Mouse (Mus musculus) layer of hippocampus, postnatal 10 days (tissue): Measurements from ENCODE around the gene Gm20388. TPM values are rescaled to one million over a fixed set of nuclear protein-coding genes. Genes with fewer than 3 reads are reported as not detected.
A peak's percentile ranks its signal among the peaks of the same experiment; 100 is the strongest.

Experiments
- DNase-seq, 2 experiments: peaks; one replicate each; pipeline ENCODE4 v3.0.0; 2021; ENCODE audit warnings: low spot score in 2 of 2
- total RNA-seq, 2 experiments: library from RNA; stranded (reverse); gene quantifications; 2 replicates each; pipeline ENCODE4 v1.2.3; 2021

The Gm20388 gene
- total RNA-seq, 2 experiments from 2014 or later, result not detected

- no peak for DNase-seq
Observed at GRCm38 (mm10) chr8:120190107-120190809, 279.6 kb downstream of the Gm20388 start.

DNA sequence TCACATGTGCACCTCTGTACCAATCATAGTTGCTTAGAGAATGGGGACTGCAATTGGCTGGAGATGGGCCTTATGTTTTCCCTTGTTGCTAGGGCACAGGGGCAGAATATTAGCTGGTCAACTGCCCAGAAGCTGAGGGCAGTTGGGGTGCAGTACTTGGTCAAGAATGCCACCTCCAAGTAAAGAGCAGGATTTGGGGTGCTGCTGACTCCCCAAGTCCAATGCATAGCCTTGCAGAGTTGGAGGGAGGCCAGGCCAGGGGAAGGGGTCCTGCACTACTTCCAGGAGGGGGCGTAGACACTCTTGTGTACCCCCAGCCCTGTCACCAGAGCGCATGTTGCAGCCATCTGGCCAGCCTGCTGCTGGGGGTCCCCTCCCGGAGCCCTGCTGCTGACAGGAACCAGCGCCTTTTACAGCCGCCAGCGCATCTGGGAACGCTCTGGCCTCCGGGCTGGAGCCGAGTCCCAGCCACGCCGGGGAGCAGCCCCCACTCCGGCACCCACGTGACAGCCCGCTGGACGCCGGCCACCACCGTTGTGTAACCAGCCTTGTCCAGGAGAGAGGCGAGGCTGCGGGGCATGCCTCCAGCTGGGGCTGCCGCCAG is 280.3 kb downstream of the Gm20388 start:
- peak; percentile 86 to 91 for DNase-seq

- DNase-seq, result no peak
Observed at GRCm38 (mm10) chr8:120191633-120192032, 281.0 kb downstream of the Gm20388 start.

DNA sequence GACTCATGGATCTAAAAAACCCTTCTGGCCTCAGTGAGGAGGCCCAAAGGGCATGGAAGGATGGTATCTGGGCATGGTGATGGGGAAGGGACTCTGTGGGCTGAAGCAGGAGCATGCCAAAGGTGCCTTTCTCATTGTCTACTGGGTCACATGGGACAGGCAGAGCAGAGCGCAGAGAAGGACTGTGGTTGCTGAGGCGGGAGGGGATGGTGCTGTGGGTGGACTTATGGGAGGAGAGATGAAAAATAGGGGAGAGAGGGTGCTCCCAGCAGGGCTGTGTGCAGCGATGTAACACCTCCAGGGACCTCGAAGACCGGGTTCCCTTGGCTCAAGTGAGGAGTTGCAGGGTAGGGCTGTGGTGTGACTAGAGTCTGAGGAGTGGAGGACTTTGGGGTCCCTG is 281.5 kb downstream of the Gm20388 start:
- DNase-seq, result no peak

DNA sequence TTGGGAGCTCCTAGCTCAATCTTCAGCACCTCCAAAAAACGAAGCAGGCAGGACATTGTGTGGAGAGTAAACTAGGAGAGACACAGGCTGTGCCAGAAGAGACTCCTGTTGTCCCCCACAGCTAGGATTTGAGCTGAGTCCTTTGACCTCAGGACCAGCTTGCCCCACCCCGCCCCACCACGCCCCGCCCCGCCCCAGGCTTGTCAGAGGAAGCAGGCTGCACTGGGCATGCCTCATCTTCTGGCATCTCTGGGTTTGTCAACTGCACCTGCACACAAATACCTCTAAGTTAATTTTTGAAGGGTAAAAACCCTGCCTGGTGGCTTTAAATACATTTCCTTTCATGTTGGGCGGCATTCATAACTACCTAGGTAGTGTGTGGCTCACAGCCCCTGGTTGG is 290.7 kb downstream of the Gm20388 start:
- DNase-seq, result no peak

- no peak for DNase-seq
Observed at GRCm38 (mm10) chr8:120202546-120202945, 291.9 kb downstream of the Gm20388 start.

GRCm38 (mm10) chr8:120204736-120205360 is 294.2 kb downstream of the Gm20388 start:
- no peak for DNase-seq

GRCm38 (mm10) chr8:120205916-120206315 is 295.3 kb downstream of the Gm20388 start:
- no peak for DNase-seq

DNA sequence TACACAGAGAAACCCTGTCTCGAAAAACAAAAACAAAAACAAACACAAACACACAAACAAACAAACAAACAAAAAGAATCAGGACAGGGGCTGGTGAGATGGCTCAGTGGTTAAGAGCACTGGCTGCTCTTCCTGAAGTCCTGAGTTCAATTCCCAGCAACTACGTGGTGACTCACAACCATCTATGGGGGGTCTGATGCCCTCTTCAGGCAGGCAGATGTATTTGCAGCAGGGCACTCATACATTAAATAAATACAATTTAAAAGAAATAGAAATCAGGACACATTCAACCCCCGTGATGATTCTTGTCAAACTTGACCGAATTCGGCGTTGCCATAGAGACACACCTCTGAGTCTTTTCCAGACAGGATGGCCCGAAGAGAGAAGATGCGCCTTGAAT is 296.7 kb downstream of the Gm20388 start:
- DNase-seq, result no peak

- DNase-seq, result no peak
Observed at GRCm38 (mm10) chr8:120208113-120208512, 297.5 kb downstream of the Gm20388 start.

DNA sequence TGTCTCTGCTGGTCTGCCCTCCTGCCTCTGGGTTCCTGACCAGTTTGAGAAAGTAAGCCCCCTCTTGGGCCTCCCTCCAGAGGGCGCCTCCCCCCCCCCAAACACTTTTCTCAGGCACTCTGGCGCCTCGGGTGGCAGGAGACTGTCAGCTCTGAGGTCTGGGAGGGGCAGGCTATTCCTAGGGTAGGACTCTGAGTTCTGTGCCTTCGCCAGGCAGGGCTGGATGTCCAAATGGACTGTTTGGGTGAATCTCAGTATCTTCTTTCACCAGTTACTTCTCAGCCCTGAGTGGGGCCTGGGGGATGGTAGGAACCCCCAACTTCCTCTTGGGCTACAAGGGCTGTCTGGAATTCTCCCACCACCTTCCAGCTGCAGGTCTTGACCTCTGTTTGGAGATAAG is 300.7 kb downstream of the Gm20388 start:
- DNase-seq, result no peak

GRCm38 (mm10) chr8:120212596-120212995 is 302.0 kb downstream of the Gm20388 start:
- no peak for DNase-seq

DNA sequence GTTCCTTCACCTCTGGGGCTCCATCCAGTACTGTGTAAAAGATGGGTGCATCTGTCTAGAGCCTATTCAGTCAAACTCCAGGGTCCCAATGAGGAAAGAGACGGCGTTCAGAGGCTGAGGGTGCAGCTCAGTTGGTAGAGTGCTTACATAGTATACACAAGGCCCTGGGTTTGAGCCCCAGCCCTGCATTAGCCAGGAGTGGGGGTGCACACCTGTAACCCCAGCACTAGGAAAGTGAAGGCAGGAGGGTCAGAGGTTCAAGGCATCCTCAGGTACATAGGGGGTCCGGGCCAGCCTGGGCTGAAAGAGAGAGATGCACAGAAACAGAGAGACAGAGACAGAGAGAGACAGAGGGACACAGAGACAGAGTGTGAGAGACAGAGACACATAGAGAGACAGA is 302.6 kb downstream of the Gm20388 start:
- DNase-seq, result no peak

DNA sequence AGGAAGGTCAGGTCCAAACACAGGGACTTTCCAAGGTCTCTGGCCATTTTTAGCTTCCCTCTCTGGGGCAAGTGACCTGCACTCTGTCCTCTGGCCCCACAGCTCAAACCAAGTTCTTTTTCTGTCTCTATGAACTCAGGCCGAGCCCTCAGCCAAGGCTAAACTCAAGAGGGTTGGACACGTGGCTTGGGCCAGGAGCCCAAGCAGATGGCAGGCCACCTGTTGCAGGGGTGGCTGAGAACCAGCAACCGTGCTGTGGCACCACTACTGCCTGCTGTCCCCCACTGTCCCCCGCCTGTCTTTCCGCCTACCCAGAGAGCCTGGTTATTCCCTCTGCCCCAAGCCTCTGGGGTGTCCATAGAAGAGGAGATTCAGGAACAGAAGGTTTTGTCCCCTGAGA is 303.3 kb downstream of the Gm20388 start:
- DNase-seq, result peak; percentile 58 to 63

DNA sequence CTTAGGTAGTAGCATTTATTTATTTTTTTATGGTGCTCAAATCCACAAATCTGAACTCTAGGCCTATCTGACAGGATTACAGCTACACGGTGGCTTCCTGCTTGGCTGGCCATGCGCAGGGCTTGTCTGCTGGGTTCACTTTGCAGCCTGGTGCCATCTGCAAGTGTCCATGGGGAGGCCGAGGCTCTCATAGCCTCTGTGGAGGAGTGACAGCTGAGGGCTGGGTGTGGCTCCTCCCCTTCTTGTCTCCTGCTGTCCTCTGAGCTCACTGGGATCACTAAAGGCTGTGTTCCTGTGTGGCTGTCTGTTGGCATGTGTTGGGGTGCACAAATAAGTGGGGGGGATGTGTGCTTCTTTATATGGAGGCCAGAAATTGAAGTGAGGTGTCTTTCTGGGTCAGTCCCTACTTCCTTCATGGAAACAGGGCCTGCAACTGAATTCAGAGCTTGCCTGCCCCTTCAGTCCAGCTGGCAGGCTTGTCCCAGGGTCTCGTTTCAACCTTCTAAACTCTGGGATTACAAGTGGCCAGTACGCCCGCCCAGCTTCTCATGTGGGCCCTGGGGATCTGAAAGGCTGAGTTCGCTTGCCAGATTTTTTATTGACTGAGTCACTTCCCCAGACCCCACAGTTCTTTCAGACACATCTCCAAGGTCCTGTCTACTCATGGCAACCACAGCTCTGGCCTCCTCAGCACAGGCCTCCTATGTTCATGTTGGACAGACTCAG is 304.9 kb downstream of the Gm20388 start:
- no peak for DNase-seq

GRCm38 (mm10) chr8:120216855-120217830 is 306.5 kb downstream of the Gm20388 start:
- DNase-seq, result no peak

- DNase-seq, result no peak
Observed at GRCm38 (mm10) chr8:120222548-120222947, 311.9 kb downstream of the Gm20388 start.

- no peak for DNase-seq
Observed at GRCm38 (mm10) chr8:120224521-120225420, 314.1 kb downstream of the Gm20388 start.

DNA sequence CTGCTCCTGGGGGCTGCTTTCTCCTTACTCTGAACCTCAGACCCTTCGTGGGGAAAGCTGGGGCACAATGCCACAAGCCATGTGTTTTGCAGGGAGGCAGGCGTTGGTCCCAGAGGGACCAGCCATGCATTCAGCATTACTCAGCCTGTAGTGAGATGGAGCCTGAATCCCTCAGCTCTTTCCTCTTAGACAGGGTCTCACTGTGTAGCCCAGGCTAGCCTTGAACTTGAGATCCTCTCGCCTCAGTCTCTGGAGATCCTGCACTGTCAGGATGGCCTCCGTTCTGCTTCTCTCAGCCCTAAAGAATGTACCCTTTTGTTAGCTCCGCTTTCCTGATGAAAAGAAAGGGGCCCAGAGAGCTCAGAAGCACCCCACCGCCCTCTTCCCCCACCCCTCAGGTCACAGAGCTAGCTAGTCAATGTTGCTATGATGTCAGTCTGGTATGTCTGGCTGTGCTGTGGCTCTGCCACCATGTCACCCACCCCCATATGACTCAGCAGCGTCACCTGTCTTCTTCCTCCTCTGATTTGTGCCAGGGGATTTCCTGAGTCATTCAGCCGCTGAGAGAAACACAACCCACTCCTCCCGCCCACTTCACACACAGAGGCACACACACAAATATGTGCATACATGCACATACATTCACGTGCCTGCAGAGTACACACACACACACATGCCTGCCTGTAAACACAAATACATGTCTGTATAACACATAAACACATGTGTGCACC is 314.9 kb downstream of the Gm20388 start:
- DNase-seq, result no peak
